Mouse (Mus musculus) megakaryocyte progenitor cell, adult 5-6 weeks (primary cell): ENCODE measurements around the gene Trim14. TPM values are rescaled to one million over a fixed set of nuclear protein-coding genes. Genes with fewer than 3 reads are reported as not detected.
A peak's percentile ranks its signal among the peaks of the same experiment; 100 is the strongest.

ENCODE experiments used
- ATAC-seq: replicated peaks from 2 replicates; pipeline ENCODE4 v1.8.0; 2016; ENCODE audit warnings: mild to moderate bottlenecking, moderate TSS enrichment, inconsistent platforms; ENCODE audit not compliant: poor library complexity
- total RNA-seq, 2 experiments: library from RNA; stranded (forward) in 1 of 2; stranded (reverse) in 1 of 2; fragments of 157-497, 149-512 nt in 1 of 2; fragments of 200-1000 nt in 1 of 2; gene quantifications; 2 replicates each; pipeline versions ENCODE4 v1.2.3 to v1.2.4; 2015 to 2017

The Trim14 gene
- total RNA-seq, 2 experiments from 2014 or later: 11.5 to 16.5 TPM

DNA sequence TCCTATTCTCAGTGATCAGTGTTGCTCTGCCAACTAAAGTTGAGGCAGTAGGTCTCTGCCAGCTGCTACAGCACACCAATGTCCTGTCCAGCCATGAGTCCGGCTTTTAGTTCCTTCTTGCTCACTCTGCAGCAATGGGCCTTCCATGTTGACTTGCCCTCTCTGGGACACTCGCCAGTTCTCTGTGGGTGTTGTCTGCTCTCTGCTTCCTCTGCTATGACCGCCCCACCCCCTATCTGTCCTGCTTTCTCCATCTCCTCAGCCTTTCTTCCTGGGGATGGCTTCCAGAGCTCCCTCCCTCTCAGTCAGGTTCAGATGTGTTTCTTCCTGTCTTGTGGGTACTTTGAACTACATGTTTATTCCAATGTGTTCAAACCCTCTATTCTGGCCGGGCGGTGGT lies 48.6 kb downstream of the Trim14 start:
- ATAC-seq: no peak

DNA sequence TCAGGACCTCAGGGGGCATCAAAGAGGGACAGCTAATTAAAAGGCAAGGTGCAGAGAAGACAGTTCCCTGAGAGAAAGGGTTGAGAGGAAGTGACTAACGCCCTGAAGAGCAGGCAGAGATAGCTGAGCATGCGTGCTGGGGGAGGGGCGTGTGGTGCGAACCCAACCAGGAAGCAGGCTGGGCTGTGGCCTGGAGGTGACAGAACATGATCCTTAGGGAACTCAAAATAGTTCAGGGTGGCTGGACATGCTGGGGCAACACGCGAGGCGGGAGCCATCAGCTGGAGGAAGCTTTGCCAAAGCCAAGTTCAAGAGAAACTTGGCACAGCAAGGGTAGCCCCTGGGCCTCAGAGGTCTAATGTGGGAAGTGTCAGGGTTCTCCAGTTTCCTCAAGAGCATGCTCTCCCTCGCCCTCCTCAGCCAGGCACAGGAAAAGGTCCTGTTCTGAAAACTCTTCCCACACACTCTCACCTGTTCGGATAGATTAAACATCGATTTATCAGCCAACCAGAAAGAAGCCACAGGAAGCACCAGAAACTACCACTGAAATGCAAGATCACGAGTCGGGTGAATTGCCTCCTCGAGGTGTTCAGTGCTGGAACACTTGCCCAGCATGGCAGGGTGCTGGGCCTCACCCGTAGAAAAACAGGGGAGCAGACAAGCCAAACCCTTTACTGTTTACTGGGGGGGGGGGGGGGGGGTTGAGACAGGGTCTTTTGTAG lies 50.1 kb downstream of the Trim14 start:
- peak; percentile 76 for ATAC-seq

DNA sequence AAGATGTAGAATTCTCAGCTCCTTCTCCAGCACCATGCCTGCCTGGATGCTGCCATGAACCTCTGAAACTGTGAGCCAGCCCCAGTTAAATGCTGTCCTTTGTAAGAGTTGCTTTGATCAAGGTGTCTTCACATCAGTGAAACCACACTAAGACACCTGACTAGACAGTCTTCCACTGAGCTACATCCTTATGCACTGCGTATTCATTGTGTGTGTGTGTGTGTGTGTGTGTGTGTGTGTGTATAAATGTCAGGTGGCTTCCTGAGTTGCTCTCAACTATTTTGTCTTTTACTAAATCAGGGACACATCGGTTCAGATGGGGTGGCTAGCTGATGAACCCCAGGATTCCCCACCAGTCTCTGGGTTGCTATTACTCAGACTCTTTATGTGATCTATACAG lies 56.9 kb downstream of the Trim14 start:
- no peak for ATAC-seq

DNA sequence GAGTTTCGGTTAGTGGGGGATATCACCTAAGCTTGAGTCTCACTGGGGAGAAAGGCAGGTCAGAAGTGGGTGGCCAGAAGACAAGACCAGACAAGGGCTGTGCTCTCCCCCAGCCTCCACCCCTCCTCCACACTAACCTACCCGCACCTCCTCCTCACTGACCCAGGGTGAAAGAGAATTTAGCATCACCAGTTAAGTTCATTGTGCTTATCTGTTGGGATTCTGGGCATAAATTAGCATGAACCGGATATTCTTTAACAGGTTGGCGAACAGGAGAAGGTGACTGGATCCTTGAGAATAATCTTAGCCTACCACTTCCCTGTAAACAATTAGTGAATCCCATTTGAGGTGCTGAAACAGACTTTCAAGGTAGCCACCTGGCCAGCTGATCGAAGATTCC lies 60.8 kb downstream of the Trim14 start:
- no peak for ATAC-seq

DNA sequence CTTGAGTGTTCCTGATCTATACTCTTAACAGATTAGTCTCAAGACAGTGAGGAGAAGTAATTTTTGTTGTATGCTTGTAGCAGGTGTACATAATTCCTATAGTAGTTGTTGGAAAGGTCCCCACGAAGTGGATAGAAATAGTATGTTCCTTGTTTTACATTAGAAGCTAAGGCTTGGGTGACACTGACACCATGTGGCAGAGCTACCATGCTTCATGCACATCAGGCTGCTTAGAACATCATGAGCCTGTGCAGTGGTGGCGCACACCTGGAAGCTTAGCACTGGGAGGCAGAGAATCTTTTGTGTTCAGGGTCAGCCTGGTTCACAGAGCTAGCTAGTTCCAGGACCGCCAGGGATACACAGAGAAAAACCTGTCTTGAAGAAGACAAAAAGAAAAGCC lies 70.2 kb downstream of the Trim14 start:
- no peak for ATAC-seq

DNA sequence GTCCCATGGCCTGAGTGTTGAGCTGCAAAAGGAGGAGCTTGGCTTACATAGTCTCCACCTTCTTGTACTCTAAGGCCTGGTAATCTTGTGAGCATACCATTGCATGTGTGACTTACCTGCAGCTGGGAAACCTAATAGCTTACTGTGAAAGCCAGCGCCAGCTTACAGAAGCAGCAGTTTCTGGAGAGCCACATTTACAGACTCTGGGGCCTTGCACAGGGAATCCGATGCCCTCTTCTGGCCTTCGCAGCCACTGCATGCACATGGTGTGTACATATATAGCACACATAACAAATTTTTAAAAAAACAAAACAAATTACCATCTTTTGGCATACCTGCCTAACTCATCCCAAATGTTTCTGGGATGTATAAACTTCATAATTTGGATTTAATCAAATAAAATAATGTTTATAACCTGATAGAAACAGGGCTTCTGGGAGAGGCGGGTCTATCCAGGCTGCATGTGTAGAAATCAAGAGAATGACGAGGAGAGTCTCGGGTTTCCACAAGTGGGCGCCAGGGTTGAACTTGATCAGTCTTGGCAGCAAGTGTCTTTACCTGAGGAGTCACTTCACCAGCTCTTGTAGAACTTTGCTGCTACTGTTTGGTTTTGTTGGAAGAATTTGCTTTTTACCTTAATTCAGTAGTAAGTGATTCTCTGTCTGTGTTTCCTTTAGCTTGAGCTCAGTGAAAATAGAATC lies 72.7 kb downstream of the Trim14 start:
- peak; percentile 90 for ATAC-seq

DNA sequence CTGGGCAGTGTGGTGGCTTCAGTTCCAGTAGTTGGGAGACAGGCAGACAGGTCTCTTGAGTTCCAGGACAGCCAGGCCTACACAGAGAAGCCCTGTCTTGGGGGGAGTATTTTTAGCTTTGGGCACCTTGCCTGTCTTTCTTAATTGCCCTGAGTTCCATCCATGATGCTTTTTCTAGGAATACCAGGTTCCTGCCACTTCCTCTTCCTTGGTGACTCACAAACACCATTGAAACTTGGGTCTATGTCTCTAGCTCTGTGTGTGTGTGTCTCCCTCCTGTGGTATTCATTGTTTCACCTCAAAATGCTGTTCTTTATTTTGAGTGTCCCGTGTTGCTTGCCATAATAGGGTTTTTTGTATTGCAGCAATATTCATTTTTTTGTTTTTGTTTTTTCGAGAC lies 77.5 kb downstream of the Trim14 start:
- ATAC-seq: no peak

DNA sequence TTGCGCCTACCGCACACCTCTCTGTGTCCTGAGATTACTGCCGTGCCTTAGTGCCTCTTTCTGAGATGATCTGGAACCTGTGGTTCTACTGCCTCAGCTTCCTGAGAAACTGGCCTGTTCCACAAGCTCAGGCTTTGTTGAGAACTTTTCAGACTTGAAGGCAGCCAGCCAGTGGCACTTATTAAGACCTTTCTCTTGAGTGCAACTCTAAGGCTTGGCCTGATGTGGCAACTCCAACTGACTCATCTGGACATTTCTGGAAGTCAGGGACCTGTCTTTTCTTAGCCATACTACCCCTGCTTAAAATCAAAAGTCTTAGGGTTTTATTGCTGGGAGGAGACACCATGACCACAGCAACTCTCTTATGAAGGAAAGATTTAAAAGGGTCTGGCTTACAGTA lies 78.8 kb downstream of the Trim14 start:
- no peak for ATAC-seq

DNA sequence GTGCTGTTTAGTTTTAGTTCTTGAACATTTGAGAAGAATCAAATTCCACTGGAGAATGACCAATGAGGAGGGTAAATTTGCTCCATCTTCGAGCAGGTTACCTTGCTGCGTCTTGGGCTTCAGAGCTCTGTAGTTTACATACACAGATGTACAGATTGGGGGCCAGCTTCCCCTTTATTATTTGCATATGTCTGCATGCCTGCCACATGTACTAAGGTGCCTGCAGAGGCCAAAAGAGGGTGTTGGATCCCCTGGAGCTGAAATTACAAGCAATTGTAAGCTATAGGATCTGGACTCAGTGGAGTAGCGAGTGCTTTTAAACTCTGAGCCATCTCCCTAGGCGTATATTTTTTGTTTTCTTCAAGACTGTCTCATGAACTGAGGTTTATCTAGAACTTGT lies 79.2 kb downstream of the Trim14 start:
- no peak for ATAC-seq

DNA sequence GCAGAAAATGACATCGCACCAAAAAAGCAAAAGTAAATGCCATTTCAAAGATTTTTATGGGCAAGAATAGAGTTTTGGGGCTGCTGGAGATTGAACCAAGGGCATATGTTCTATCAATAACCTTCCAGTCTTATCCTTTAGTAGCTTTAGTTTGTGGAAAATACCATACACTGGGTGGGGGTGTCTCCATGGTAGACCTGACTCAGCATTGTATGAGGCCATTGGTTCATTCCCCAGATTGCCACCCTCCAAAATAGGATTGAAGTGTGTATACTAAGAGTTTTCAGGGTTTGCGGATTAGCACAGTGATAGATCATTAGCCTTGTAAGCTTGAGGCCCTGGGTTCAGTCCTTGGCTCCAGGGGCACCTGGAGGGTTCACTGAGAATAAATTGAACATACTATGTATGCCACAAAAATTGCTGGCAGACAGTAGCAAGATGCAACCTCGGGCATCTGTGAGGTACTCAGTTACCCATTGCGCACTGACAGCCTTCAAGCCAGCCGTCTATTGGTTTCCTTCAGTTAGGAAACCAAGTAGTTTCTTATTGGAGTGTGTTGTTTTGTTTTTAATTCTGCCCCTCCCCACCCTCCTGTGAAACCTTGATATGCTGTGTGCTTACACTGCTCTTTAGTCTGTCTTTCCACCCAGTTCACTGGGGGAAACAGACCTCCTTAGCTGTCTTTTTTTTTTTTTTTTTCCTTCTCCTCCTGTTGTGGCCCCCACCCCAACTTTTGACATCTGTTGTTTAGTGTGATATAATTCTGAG lies 81.7 kb downstream of the Trim14 start:
- ATAC-seq: peak; percentile 8

DNA sequence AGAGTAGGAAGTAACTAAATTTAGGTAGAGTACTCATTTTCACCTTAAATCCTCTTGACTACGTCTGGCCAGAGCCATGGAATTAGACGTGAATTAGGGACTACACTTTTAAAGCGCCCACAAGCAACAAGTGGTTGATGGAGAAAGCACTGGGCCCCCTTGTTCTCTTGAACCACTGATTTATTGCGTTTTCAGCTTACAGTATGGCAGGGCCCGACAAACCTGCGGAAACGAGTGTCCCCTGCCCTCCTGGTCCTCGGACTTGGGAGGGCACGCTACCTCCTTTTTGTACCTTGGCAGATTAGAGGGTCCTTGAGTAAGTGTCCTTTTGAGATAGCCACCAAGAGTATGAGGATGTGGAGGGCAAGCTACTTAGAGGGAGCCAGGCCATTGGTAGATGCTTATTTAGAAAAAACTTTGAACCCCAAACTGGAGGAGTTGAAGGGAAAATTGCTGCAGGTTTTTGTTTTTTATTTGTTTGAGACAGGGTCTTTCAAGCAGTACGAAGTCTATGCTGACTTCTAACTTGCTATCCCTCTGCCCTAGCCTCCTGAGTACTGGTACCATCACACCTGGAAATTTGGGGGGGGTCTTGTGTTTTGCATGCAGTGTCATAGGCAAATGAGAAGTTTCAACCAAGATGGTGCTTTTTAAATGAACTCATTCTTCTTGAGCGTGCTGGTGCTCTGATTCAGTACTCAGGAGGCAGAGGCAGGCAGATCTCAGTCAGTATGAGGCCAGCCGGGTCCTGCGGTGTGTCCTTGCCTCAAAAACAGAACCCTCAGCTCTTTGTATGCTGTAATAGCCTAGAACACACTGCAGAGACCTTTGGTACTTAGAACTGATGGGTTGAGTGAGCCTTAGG lies 82.9 kb downstream of the Trim14 start:
- ATAC-seq: no peak

DNA sequence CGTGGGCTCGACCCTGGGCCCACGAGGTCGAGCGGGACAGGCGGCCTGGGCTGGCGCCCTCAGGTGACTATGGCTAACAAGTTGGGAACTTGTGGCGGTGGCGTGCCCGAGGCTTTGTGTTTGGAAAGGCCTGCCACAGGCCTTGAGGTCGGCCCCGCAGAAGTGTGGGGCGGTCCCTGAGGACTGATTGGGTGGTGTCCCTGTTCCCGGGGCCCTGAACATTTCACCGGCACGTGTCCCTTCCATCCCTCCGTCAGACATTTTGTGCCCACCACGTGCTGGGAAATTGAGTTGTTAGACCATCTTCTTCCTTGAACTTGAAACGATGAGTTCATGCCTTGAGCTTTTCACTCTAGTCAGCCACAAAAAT lies 83.5 kb downstream of the Trim14 start:
- ATAC-seq: peak; percentile 43

DNA sequence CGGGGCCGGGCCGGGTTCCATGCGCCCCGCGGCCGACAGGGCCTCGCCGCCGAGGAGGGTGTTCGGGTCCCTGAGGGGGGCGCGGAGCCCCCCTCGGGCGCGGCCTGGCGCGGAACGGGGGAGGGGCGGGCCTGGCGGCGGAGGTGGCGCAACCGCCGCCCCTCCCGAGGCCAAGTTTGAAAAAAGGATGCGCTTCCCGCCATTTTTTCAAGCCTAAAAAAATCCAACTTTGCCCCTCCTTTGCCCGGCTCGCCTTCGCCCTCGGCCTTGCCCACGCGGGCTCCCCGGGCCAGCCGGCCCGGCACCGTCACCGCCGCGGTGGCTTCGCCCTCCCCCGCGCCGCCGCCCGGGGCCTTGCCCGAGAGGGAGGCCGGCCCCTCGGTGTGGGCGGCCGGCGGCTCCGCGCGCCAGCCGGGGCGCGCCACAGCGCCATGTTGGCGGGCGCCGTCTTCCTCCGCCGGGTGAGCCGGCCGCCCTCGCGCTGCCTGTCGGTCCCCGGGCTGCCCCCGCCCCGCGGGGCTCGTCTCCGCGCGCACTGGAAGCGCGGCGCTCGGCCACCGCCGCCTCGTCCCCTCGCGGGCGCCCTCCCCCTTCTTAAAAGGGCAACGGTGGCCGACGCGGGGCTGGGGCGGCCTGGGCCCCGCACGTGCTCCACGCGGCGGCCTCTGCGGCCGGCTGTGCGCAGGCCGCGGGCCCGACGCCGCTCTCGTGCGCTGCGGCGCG lies 84.0 kb downstream of the Trim14 start:
- peak; percentile 2; the same call in 1 of the 2 replicates for ATAC-seq

DNA sequence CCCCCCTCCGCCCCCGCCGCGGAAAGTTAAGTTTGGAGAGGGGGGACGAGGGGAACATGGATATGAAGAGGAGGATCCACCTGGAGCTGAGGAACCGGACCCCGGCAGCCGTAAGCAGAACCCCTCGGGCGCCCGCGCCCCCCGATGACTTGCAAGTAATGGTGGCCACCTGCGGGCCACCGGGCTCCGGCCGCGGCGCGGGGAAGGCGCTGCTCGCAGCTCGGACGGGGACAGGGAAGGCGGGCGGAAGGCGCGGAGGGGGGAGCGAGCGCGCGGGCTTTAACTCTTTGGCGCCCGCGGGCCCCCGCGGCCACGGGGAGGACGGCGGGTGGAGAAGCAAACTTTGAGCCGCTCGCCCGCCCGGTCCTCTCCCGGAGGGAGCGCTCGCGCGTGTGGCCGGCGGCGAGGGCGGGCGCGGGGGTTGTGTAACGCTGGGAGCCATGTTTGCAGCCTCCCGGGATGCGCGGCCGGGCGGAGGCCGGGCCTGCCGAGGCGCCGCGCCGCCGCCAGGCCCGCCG lies 84.6 kb downstream of the Trim14 start:
- no peak for ATAC-seq

DNA sequence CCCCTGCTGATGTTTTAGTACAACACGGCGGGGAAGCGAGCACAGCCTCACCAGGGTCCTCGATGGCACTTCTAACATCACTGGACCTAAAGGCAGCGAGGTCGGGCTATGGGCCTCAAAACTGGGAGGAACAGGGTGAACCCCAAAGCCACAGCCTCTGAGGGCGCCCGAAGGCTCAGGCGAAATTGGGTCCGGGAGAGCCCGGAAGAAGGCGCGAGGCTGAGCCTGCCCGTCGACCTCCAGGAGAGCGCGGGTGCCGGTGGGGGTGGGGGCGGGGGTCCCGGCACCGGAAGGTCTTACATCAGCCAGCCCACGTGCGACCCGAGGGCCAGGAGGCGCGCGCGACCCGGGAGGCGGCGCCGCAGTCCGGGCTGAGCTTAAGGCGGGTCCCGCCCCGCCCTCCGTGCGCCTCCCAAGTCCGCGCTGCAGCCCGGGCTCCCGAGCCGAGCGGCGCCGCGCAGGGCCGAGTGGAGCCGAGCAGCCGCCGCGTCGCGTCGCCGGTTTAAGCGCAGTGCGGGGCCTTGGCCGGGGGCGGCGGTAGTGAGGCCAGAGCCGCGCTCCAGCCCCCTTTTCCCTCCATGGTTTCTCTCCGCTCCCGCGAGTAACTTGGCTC lies 85.3 kb downstream of the Trim14 start, which contains the start of gene Anp32b:
Anp32b (plus strand) TSS at position 384 of the 613 bp plus-strand sequence.
- peak; percentile 56 for ATAC-seq

DNA sequence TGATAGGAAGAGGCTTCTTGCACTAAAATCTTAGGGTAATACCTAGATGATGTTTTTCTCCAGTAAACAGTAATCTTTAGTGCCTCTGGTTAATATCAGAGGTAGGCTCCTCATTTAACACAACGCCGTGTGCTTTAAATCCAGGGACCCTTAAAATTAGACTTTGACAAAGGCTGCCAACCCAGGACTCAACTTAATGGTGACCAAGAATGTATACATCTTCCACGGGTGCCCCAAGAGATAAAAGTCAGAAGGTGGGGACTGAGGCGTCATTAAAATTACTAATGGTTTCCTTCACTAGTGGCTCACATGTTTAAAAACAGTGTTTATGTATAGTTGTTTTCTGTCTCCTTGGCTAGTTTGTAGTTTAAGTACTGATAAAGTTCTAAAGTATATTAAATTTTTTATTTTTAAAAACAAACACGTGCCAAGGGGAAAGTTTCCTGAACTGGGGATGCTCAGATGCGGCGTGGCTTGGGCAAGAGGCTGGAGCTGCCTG lies 85.9 kb downstream of the Trim14 start:
- no peak for ATAC-seq

DNA sequence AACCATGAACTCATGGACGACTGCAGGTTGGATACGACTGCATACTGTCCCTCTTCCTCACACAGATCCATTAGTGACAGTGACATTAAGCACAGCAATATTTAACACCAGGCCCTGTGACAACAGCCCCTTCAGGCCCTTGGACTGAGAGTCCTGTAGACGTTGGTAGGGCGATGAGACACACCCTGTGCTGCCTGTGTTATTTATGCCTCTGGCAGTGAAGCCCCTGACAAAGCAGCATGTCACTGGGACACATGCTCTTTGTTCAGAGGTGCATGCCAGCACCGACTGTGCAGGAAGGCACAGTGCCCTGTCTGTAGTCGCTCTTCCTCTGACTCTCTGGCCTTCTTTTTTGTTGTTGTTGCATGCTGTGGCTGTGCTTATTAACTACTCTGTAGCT lies 87.1 kb downstream of the Trim14 start:
- ATAC-seq: no peak

DNA sequence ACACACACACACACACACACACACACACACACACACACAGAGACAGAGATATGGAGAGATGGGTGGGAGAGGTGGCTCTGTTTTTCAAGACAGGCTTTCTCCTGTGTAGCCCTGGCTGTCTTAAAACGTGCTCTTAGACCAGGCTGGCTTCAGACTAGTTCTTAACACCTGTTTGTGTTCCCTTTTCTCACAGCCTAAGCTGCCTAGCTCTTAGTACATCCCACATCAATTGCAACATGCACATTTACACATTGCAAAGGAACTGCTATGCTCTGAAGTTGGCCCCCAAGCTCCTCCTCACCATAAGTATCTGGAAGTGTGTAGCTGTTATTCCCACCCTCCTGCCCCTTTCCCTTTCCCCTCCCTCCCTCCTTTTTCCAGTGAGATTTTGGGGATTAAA lies 88.5 kb downstream of the Trim14 start:
- ATAC-seq: peak; percentile 21

DNA sequence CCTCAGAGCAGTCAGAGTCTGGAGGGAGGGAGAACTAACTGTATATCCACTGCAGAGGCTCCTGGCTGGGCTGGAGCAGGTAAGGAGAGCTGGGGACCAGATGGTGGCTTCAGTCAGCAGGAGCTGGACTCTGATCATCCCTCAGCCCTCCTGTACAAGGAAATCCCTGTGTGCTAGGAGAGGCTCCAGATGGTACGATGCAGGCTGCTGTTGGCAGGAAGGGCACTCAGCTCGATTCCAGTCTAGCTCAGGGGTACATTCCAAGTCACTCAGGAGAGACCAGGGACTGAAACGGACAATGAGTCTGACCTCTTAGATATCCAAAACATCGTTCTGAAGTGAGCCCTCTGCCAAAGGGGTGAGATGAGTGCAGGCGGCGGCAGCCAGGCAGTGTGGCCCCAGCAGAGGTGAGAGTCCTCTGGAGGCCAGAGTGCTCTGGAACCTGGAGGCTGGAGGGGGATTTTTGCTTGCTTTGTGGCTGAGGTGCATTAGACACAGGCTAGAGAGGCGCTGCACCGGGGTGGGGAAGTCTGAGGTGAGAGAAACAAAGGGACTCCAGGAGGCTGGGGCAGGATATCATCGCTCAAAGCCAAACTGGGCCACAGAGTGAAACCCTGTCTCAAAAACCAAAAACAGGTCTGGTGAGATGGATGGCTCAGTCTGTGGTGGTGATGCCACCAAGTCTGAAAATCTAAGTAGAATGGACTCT lies 90.5 kb downstream of the Trim14 start:
- no peak for ATAC-seq
